Mouse (Mus musculus): Measurements from ENCODE around the gene Scube3. TPM values are rescaled to one million over a fixed set of nuclear protein-coding genes. Genes with fewer than 3 reads are reported as not detected.

Scube3 gene
- total and polyA plus RNA-seq, 3 experiments: 0.99 to 1.6 (median 1.0) TPM

- no peak for TF ChIP-seq EP300 (IDR thresholded peaks at IDR 0.05; ENCODE audit: insufficient read depth, low read depth, low read length)
- no peak for TF ChIP-seq CTCF (IDR thresholded peaks at IDR 0.05)
- no peak for TF ChIP-seq POLR2A (IDR thresholded peaks at IDR 0.05; ENCODE audit: insufficient read depth, low read depth, low read length)
- Histone ChIP-seq H3K36me3 (ENCODE audit: control insufficient read depth, insufficient read depth, low read length) (no peaks in the 10 kb centered on the region), H3K27ac (no peak overlapping the region), H3K79me2 (replicated peaks; ENCODE audit: control insufficient read depth, insufficient read depth, low read length) (no peaks in the 10 kb centered on the region), H3K27me3 (ENCODE audit: control insufficient read depth, insufficient read depth, low read length) (no peaks in the 10 kb centered on the region), H3K9ac (ENCODE audit: low read depth, low read length) (no peak overlapping the region), H3K4me1 (ENCODE audit: control insufficient read depth, insufficient read depth, low read length) (no peaks in the 10 kb centered on the region), H3K4me3 (no peak overlapping the region)
- WGBS: 85% methylated on average over 8 of the region's 8 CpGs
- DNase-seq: no peak
- intact Hi-C loops (cut with DNase I): no loop called here
Observed at GRCm38 (mm10) chr17:28112266-28112665, 29.7 kb upstream of the Scube3 start.

- no peaks in the 10 kb centered on the region for H3K79me2 ChIP-seq (replicated peaks; ENCODE audit: control insufficient read depth, insufficient read depth, low read length)
- TF ChIP-seq EP300 (IDR thresholded peaks at IDR 0.05; ENCODE audit: insufficient read depth, low read depth, low read length) (no peak), CTCF (IDR thresholded peaks at IDR 0.05) (no peak), POLR2A (IDR thresholded peaks at IDR 0.05; ENCODE audit: insufficient read depth, low read depth, low read length) (no peak)
- no peaks in the 10 kb centered on the region for H3K36me3 ChIP-seq (ENCODE audit: control insufficient read depth, insufficient read depth, low read length)
- no peak overlapping the region for H3K9ac ChIP-seq (ENCODE audit: low read depth, low read length)
- no peaks in the 10 kb centered on the region for H3K27me3 ChIP-seq (ENCODE audit: control insufficient read depth, insufficient read depth, low read length)
- intact Hi-C loops (cut with DNase I): no loop called here
- WGBS: 85% methylated on average over 9 of the region's 9 CpGs
- H3K4me1 ChIP-seq (ENCODE audit: control insufficient read depth, insufficient read depth, low read length): no peaks in the 10 kb centered on the region
- no peak for DNase-seq
- H3K4me3 ChIP-seq: no peak overlapping the region
- H3K27ac ChIP-seq: no peak overlapping the region
Observed at GRCm38 (mm10) chr17:28116335-28116734, 25.6 kb upstream of the Scube3 start.

- WGBS: 17% methylated on average over 19 of the region's 19 CpGs
- peak; percentile 51 to 66 for DNase-seq
- H3K4me1 ChIP-seq (ENCODE audit: control insufficient read depth, insufficient read depth, low read length): no peaks in the 10 kb centered on the region
- H3K27me3 ChIP-seq (ENCODE audit: control insufficient read depth, insufficient read depth, low read length): no peaks in the 10 kb centered on the region
- no peak overlapping the region for H3K9ac ChIP-seq (ENCODE audit: low read depth, low read length)
- no peaks in the 10 kb centered on the region for H3K79me2 ChIP-seq (replicated peaks; ENCODE audit: control insufficient read depth, insufficient read depth, low read length)
- no peak for TF ChIP-seq CTCF (IDR thresholded peaks at IDR 0.05)
- TF ChIP-seq POLR2A (IDR thresholded peaks at IDR 0.05; ENCODE audit: insufficient read depth, low read depth, low read length): 0 out of 2 replicates have a peak, but pooled peaks have one; percentile 25
- no peak for TF ChIP-seq EP300 (IDR thresholded peaks at IDR 0.05; ENCODE audit: insufficient read depth, low read depth, low read length)
- H3K36me3 ChIP-seq (ENCODE audit: control insufficient read depth, insufficient read depth, low read length): no peaks in the 10 kb centered on the region
- H3K4me3 ChIP-seq: no peak overlapping the region
- H3K27ac ChIP-seq: peak overlapping the region; percentile 69
- intact Hi-C loops (cut with DNase I): no loop called here
Observed at GRCm38 (mm10) chr17:28117451-28118209, 24.3 kb upstream of the Scube3 start.

- no peak for TF ChIP-seq CTCF (IDR thresholded peaks at IDR 0.05)
- TF ChIP-seq POLR2A (IDR thresholded peaks at IDR 0.05; ENCODE audit: insufficient read depth, low read depth, low read length): no peak
- no peak for TF ChIP-seq EP300 (IDR thresholded peaks at IDR 0.05; ENCODE audit: insufficient read depth, low read depth, low read length)
- no peak for DNase-seq
- H3K9ac ChIP-seq (ENCODE audit: low read depth, low read length): no peak overlapping the region
- H3K27me3 ChIP-seq (ENCODE audit: control insufficient read depth, insufficient read depth, low read length): no peaks in the 10 kb centered on the region
- no peak overlapping the region for H3K27ac ChIP-seq
- H3K79me2 ChIP-seq (replicated peaks; ENCODE audit: control insufficient read depth, insufficient read depth, low read length): no peaks in the 10 kb centered on the region
- no peaks in the 10 kb centered on the region for H3K36me3 ChIP-seq (ENCODE audit: control insufficient read depth, insufficient read depth, low read length)
- 86% methylated on average over 5 of the region's 5 CpGs for WGBS
- H3K4me3 ChIP-seq: no peak overlapping the region
- no peaks in the 10 kb centered on the region for H3K4me1 ChIP-seq (ENCODE audit: control insufficient read depth, insufficient read depth, low read length)
- intact Hi-C loops (cut with DNase I): no loop called here
Observed at GRCm38 (mm10) chr17:28120460-28120859, 21.5 kb upstream of the Scube3 start.

GRCm38 (mm10) chr17:28122949-28123348 is 19.0 kb upstream of the Scube3 start:
- H3K27ac ChIP-seq: no peak overlapping the region
- no peaks in the 10 kb centered on the region for H3K36me3 ChIP-seq (ENCODE audit: control insufficient read depth, insufficient read depth, low read length)
- no peaks in the 10 kb centered on the region for H3K27me3 ChIP-seq (ENCODE audit: control insufficient read depth, insufficient read depth, low read length)
- no peaks in the 10 kb centered on the region for H3K79me2 ChIP-seq (replicated peaks; ENCODE audit: control insufficient read depth, insufficient read depth, low read length)
- 71% methylated on average over 13 of the region's 13 CpGs for WGBS
- DNase-seq: no peak
- H3K4me1 ChIP-seq (ENCODE audit: control insufficient read depth, insufficient read depth, low read length): no peaks in the 10 kb centered on the region
- no peak overlapping the region for H3K4me3 ChIP-seq
- no peak overlapping the region for H3K9ac ChIP-seq (ENCODE audit: low read depth, low read length)
- intact Hi-C loops (cut with DNase I): no loop called here
- TF ChIP-seq CTCF (IDR thresholded peaks at IDR 0.05): no peak
- TF ChIP-seq EP300 (IDR thresholded peaks at IDR 0.05; ENCODE audit: insufficient read depth, low read depth, low read length): no peak
- no peak for TF ChIP-seq POLR2A (IDR thresholded peaks at IDR 0.05; ENCODE audit: insufficient read depth, low read depth, low read length)

GRCm38 (mm10) chr17:28123627-28124026 is 18.3 kb upstream of the Scube3 start:
- Histone ChIP-seq H3K79me2 (replicated peaks; ENCODE audit: control insufficient read depth, insufficient read depth, low read length) (no peaks in the 10 kb centered on the region), H3K27me3 (ENCODE audit: control insufficient read depth, insufficient read depth, low read length) (no peaks in the 10 kb centered on the region), H3K9ac (ENCODE audit: low read depth, low read length) (no peak overlapping the region), H3K36me3 (ENCODE audit: control insufficient read depth, insufficient read depth, low read length) (no peaks in the 10 kb centered on the region), H3K27ac (no peak overlapping the region), H3K4me3 (no peak overlapping the region), H3K4me1 (ENCODE audit: control insufficient read depth, insufficient read depth, low read length) (no peaks in the 10 kb centered on the region)
- no peak for DNase-seq
- no peak for TF ChIP-seq POLR2A (IDR thresholded peaks at IDR 0.05; ENCODE audit: insufficient read depth, low read depth, low read length)
- no peak for TF ChIP-seq EP300 (IDR thresholded peaks at IDR 0.05; ENCODE audit: insufficient read depth, low read depth, low read length)
- no peak for TF ChIP-seq CTCF (IDR thresholded peaks at IDR 0.05)
- intact Hi-C loops (cut with DNase I): no loop called here
- WGBS: 68% methylated on average over 7 of the region's 7 CpGs

Measured in heart, adult 2 months (tissue).